Mouse (Mus musculus) CD8-positive naive resting alpha-beta T cell, adult 2 months (primary cell): ENCODE data around the gene Myo1h.

Source experiments
- DNase-seq, 2 experiments: peaks; one replicate each; pipeline ENCODE4 v3.0.0; 2022; ENCODE audit warnings: low read depth in 2 of 2, low spot score in 2 of 2

The Myo1h gene

DNA sequence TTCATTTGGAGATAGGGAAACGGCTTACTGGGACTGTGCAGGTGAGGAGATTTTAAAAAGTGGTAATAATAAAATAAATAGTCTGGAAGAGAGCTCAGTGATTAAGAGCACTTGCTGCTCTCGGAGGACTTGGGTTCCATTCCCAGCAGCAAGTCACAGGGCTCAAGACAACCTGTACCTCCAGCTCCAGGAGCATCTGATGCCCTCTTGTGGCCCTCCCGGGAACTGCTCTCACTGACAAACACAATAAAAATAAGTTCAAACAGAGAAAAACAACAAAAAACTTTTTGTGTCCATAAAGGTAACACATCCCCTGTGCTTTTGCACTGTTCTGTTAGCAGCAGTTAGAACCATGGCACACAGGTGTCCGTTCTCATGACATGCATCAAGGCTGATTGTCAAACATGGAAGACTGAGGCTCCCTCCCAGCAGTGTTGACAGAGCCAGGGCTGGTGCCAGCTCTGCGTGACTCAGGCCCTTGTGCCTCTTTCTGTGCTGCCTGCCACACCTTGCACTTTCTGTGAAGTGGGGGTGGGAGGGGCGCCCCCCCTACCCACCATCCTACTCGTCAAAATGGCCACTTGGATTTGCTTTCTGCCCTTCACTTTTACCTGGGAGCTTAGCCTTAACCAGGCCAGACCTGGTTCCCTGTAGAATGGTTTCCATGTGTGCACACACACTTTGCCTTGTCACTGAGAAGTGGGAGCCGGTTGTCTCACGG lies 94.4 kb downstream of the Myo1h start:
- DNase-seq, result peak; percentile 50 to 71

DNA sequence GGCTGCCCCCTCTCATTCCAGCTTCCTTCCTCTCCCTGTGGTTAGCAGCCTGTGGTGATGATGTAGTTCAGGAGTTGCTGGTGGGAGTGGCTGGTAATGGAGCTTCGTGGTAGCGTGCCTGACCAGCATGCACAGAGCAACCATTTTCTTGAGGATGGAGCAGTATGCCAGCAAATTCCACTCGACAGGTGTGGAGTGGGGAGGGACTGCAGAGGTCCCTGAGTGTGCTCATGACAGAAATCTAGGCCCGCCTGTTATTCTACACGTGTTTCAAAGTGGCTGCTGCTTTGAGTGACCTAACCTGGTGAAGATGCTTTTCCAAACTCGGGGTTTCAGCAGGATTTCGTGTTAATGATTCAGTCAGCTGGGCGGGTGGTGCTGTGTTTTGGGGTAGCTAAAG lies 95.5 kb downstream of the Myo1h start:
- DNase-seq, result no peak

GRCm38 (mm10) chr5:114393169-114393568 lies 104.2 kb downstream of the Myo1h start:
- DNase-seq, result no peak

DNA sequence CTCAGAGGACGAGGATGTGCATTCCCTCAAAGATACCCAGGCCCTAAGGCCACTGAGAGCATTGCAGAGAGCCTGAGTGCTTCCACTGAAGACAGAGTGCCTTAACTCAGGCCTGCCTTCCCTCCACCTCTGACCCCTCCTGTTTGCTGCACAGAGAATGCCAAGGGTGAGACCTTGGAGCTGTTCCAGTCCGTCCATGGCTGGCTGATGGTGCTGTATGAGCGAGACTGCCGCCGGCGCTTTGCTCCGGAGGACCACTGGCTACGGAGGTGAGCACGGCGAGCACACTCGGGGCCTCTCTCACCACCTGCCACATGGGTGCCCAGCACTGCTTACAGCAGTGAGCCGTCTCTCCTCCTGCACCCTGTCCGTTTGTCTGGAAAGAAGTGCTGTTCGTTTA lies 117.6 kb downstream of the Myo1h start:
- no peak for DNase-seq

- no peak for DNase-seq
These were observed 118.3 kb downstream of the Myo1h start for GRCm38 (mm10) chr5:114407269-114407668.

DNA sequence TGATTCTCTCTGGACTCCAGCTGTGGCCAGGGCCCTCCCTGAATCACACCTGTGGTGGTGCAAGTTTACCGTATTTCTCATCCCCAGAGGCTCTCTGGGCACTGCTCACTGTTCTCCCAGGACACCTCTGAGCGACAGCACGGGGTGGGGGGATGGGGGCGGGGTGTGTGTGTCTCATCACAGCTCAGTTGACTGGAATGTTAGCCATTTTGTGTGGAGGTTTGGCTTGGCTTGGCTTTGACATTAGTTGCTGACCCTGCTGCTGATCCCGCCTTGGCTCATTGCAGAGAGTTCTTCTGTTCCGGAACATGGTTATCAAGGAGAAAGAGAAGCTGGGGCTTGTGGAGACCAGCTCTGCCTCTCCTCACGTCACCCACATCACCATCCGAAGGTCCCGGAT lies 118.8 kb downstream of the Myo1h start:
- DNase-seq, result no peak

DNA sequence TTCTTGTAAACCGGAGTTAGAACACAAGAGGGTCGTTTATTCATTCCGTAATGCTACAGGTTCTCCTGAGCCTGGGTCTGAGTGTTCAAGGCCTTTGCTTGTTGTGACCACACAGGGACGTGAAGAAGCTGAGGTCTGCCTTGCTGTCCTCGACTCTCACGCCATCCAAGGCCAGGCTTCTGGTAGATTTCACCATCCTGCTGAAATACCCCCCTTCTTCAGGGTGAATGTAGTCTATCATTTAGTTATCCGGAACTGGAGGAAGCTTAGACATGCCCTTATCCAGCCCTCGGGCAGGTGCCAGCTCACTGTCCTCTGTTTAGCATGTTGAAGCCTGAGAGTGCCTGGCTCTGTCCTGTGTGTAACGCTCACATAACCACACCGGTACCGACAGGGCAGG lies 119.9 kb downstream of the Myo1h start:
- DNase-seq, result no peak

- no peak for DNase-seq
These were observed 121.5 kb downstream of the Myo1h start for GRCm38 (mm10) chr5:114410429-114410828.

DNA sequence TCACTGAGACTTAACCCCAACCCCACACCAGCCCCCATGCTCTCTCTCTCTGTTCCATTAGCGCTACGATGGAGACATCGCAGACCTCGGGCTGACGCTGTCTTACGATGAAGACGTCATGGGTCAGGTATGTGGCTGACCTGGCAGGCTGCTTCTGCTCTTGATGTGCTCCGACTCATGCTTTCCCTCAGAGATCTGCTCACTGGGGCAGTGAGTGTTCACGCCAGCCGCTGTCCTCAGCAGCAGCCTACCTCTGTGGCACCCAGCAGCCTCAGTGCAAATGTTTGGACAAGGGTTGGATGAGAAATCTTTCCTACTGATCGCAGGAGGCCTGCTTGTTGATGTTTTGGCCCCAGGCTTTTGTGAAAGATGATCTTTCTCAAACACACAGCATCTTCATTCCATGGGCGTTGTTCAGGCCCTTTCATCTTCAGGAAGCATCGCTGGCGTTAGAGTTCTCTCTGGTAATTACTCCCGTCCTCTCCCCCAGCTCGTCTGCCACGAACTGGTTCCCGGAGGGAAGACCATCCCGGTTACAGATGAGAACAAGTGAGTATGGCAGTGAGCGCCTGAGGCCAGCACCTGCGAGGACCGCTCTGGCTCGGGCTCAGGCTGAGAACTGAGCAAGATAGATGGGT lies 123.5 kb downstream of the Myo1h start:
- DNase-seq, result no peak

- no peak for DNase-seq
These were observed 124.2 kb downstream of the Myo1h start for GRCm38 (mm10) chr5:114413067-114413735.
